Mouse (Mus musculus) adrenal gland, postnatal 0 days (tissue): ENCODE results near the gene Aldh9a1. TPM values are rescaled to one million over a fixed set of nuclear protein-coding genes. Genes with fewer than 3 reads are reported as not detected.

ENCODE experiments used
- microRNA-seq: library from miRNA; unstranded; fragments of <30 nt; microRNA quantifications from one replicate; pipeline ENCODE4, GENCODE M21; 2016; ENCODE audit warnings: borderline replicate concordance; ENCODE audit not compliant: insufficient number of aligned reads
- polyA plus RNA-seq: library from polyadenylated mRNA; unstranded; fragments of >200 nt; fragmentation: Nextera tagmentation; extraction: Ambion mirVana; gene quantifications from 2 replicates; pipeline ENCODE4 v1.2.1, GENCODE M21; 2015

Gene Aldh9a1
- 42.9 and 64.6 TPM in 2 replicates for polyA plus RNA-seq

GRCm38 (mm10) chr1:167349815-167350596 is at the start of gene Aldh9a1:
Gene Aldh9a1 (plus strand): TSS chr1:167349991.

GRCm38 (mm10) chr1:167308261-167309054 is 41.3 kb upstream of the Aldh9a1 start, which contains the start of gene Tmco1:
Gene Tmco1 (plus strand): TSS chr1:167308378.

DNA sequence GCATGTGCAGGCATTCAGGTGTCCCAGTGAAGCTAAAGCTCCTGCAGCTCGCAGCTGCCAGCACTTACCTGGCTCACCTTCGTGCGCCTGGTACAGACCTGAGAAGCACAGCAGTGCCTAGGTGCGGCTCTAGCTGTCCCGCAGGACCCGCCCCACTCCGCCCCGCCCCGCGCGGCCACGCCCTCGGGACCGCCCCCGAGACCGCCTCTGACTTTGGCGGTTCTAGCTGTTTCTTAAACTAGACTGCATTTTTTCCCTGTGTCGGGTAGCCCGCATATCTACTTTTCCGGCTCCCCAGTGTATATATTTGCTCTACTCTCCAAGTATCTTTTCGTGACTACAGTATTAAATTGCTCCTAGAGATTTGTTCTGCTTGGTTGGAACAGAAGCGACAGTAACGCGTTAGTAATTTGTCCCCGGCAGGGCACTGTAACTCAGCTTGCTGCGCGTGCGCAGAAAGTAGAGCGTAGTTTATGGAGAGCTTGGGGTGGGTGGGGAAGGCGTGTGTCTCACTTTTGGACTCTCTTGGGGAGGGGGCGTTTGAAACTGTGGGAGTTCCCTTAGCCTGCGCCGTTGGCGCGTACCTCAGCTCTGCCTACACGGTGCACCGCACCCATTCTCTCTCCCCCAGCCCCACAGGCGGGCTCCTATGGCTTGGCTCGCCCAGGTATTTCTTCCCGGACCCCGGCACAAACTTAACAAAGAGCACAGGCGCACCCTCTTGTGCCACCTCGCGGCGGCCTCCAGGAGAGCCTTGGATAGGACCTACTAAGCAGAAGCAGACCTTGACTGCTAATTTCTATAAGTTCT is 44.1 kb downstream of the Aldh9a1 start, which contains the start of gene Mgst3:
Gene Mgst3, minus strand, starts transcription at position 159 of the 810 bp plus-strand sequence.

Small RNA genes lying within 50 kb of the gene (microRNA-seq; reads per million reads assigned to microRNA genes)
- 1.4 reads per million for gene Gm25911

Other genes starting within 250 kb of the Aldh9a1 start
- gene Uck2, start 64.7 kb upstream of the Aldh9a1 start, polyA plus RNA-seq, result 36.5 and 54.5 TPM in 2 replicates
- 132 and 175 TPM in 2 replicates for gene Tmco1, start 41.6 kb upstream of the Aldh9a1 start, polyA plus RNA-seq
- 168 and 169 TPM in 2 replicates for gene Mgst3, start 43.9 kb downstream of the Aldh9a1 start, polyA plus RNA-seq
- 0.28 and 0.47 TPM in 2 replicates for gene Lrrc52, start 116.8 kb downstream of the Aldh9a1 start, polyA plus RNA-seq
- gene Rxrg, start 248.4 kb downstream of the Aldh9a1 start, polyA plus RNA-seq, result 2.2 and 3.6 TPM in 2 replicates